Mouse (Mus musculus) CD8-positive naive resting alpha-beta T cell, adult 2 months (primary cell): ENCODE results near the gene Retsat.

Experiments
- DNase-seq, 2 experiments: peaks; one replicate each; pipeline ENCODE4 v3.0.0; 2022; ENCODE audit warnings: low read depth in 2 of 2, low spot score in 2 of 2

The Retsat gene

GRCm38 (mm10) chr6:72620920-72621319 is 22.6 kb downstream of the Retsat start:
- DNase-seq = no peak

GRCm38 (mm10) chr6:72622917-72623316 is 24.6 kb downstream of the Retsat start:
- DNase-seq = no peak

GRCm38 (mm10) chr6:72623661-72624402 is 25.6 kb downstream of the Retsat start:
- DNase-seq = no peak

- no peak for DNase-seq
These were observed 28.1 kb downstream of the Retsat start for GRCm38 (mm10) chr6:72626391-72626790.

GRCm38 (mm10) chr6:72627276-72627675 is 29.0 kb downstream of the Retsat start:
- no peak for DNase-seq

GRCm38 (mm10) chr6:72630370-72630769 is 32.1 kb downstream of the Retsat start:
- DNase-seq = no peak

GRCm38 (mm10) chr6:72630961-72631360 is 32.7 kb downstream of the Retsat start:
- no peak for DNase-seq

- no peak for DNase-seq
These were observed 33.4 kb downstream of the Retsat start for GRCm38 (mm10) chr6:72631700-72632099.

GRCm38 (mm10) chr6:72634311-72634710 is 36.0 kb downstream of the Retsat start:
- DNase-seq = peak; percentile 39 to 49

- DNase-seq = peak; percentile 33 to 51
These were observed 37.6 kb downstream of the Retsat start for GRCm38 (mm10) chr6:72635760-72636431.

GRCm38 (mm10) chr6:72636940-72637339 is 38.7 kb downstream of the Retsat start:
- DNase-seq = no peak

- no peak for DNase-seq
These were observed 43.1 kb downstream of the Retsat start for GRCm38 (mm10) chr6:72641218-72641954.

GRCm38 (mm10) chr6:72644576-72644975 is 46.3 kb downstream of the Retsat start:
- DNase-seq = no peak

- no peak for DNase-seq
These were observed 47.1 kb downstream of the Retsat start for GRCm38 (mm10) chr6:72645364-72645763.

- DNase-seq = peak; percentile 44 to 52
These were observed 49.1 kb downstream of the Retsat start for GRCm38 (mm10) chr6:72647383-72647820.

GRCm38 (mm10) chr6:72648002-72648595 is 49.8 kb downstream of the Retsat start:
- no peak for DNase-seq

- DNase-seq = no peak
These were observed 52.1 kb downstream of the Retsat start for GRCm38 (mm10) chr6:72650338-72650851.

- DNase-seq = no peak
These were observed 55.1 kb downstream of the Retsat start for GRCm38 (mm10) chr6:72653419-72653818.

GRCm38 (mm10) chr6:72654355-72654754 is 56.1 kb downstream of the Retsat start:
- no peak for DNase-seq

- no peak for DNase-seq
These were observed 57.2 kb downstream of the Retsat start for GRCm38 (mm10) chr6:72655309-72656052.

GRCm38 (mm10) chr6:72656053-72656442 is 57.8 kb downstream of the Retsat start:
- DNase-seq = no peak
